Mouse (Mus musculus): ENCODE measurements at regions not wholly inside any gene's neighbourhood (a gene's known extent, or its start where the extent isn't known, plus 50 kb on each side); places are given as distances from the start of the nearest gene placed in this dataset.

- Histone ChIP-seq H3K27ac (ENCODE audit: insufficient read depth, low read depth) (no peak overlapping the region), H3K9ac (ENCODE audit: insufficient read depth, low read depth) (no peak overlapping the region), H3K27me3 (replicated peaks) (peaks cover 23% of the 10 kb centered on the region), H3K79me2 (replicated peaks; ENCODE audit: control insufficient read depth, extremely low read depth, insufficient read depth, poor library complexity, severe bottlenecking) (no peaks in the 10 kb centered on the region), H3K4me1 (ENCODE audit: control insufficient read depth in 1 of 2, insufficient read depth in 2 of 2) (no peaks in the 10 kb centered on the region), H3K4me2 (ENCODE audit: insufficient read depth, low read depth, poor library complexity, severe bottlenecking) (no peak overlapping the region), H3K9me3 (replicated peaks; ENCODE audit: low read length) (no peaks in the 10 kb centered on the region), H3K36me3 (replicated peaks in 1 of 2; ENCODE audit: control insufficient read depth in 1 of 2, insufficient read depth in 1 of 2, low read length in 1 of 2) (no peaks in the 10 kb centered on the region), H3K4me3 (replicated peaks in 1 of 3; ENCODE audit: low read depth in 2 of 3, low read length in 2 of 3, poor library complexity in 1 of 3) (no peak overlapping the region)
- no peak for DNase-seq (ENCODE audit: extremely low read depth)
- dilution Hi-C loops (cut with MboI; ENCODE audit: extremely low pct_ligation_motif_present, extremely low pct_unique_long_range_greater_than_20kb, low sequenced_read_pairs) (no loop called here), in situ Hi-C loops (cut with MboI; ENCODE audit: low pct_ligation_motif_present, low pct_unique_long_range_greater_than_20kb, low sequenced_read_pairs) (no loop called here)
- TF ChIP-seq SIN3A (IDR thresholded peaks at IDR 0.05; ENCODE audit: low read length) (no peak), MAZ (IDR thresholded peaks at IDR 0.05; ENCODE audit: low read depth, low read length) (no peak), ETS1 (conservative IDR thresholded peaks at IDR 0.05; ENCODE audit: low read depth, low read length) (no peak), NELFE (IDR thresholded peaks at IDR 0.05; ENCODE audit: low read depth, low read length) (no peak), ZC3H11A (IDR thresholded peaks at IDR 0.05; ENCODE audit: low read depth, low read length) (no peak), CTCF (conservative IDR thresholded peaks at IDR 0.05 in 1 of 2, IDR thresholded peaks at IDR 0.05 in 1 of 2; ENCODE audit: low read depth in 2 of 2, low read length in 2 of 2) (no peak), MXI1 (IDR thresholded peaks at IDR 0.05; ENCODE audit: low read depth, low read length) (no peak), ZMIZ1 (IDR thresholded peaks at IDR 0.05; ENCODE audit: low read depth, low read length) (no peak), PAX5 (IDR thresholded peaks at IDR 0.05; ENCODE audit: low read length) (no peak)
Observed at GRCm38 (mm10) chr5:28563401-28563800, 96.3 kb upstream of the Shh start.

GRCm38 (mm10) chr5:28562917-28563316 lies 95.9 kb upstream of the Shh start:
- Histone ChIP-seq H3K4me1 (ENCODE audit: control insufficient read depth in 1 of 2, insufficient read depth in 2 of 2) (no peaks in the 10 kb centered on the region), H3K36me3 (replicated peaks in 1 of 2; ENCODE audit: control insufficient read depth in 1 of 2, insufficient read depth in 1 of 2, low read length in 1 of 2) (no peaks in the 10 kb centered on the region), H3K79me2 (replicated peaks; ENCODE audit: control insufficient read depth, extremely low read depth, insufficient read depth, poor library complexity, severe bottlenecking) (no peaks in the 10 kb centered on the region), H3K4me2 (ENCODE audit: insufficient read depth, low read depth, poor library complexity, severe bottlenecking) (no peak overlapping the region), H3K4me3 (replicated peaks in 1 of 3; ENCODE audit: low read depth in 2 of 3, low read length in 2 of 3, poor library complexity in 1 of 3) (no peak overlapping the region), H3K27me3 (replicated peaks) (peaks cover 20% of the 10 kb centered on the region), H3K9me3 (replicated peaks; ENCODE audit: low read length) (no peaks in the 10 kb centered on the region), H3K9ac (ENCODE audit: insufficient read depth, low read depth) (no peak overlapping the region), H3K27ac (ENCODE audit: insufficient read depth, low read depth) (no peak overlapping the region)
- in situ Hi-C loops (cut with MboI; ENCODE audit: low pct_ligation_motif_present, low pct_unique_long_range_greater_than_20kb, low sequenced_read_pairs) (no loop called here), dilution Hi-C loops (cut with MboI; ENCODE audit: extremely low pct_ligation_motif_present, extremely low pct_unique_long_range_greater_than_20kb, low sequenced_read_pairs) (no loop called here)
- DNase-seq (ENCODE audit: extremely low read depth): no peak
- TF ChIP-seq MAZ (IDR thresholded peaks at IDR 0.05; ENCODE audit: low read depth, low read length): no peak
- TF ChIP-seq NRF1 (IDR thresholded peaks at IDR 0.05; ENCODE audit: low read depth, low read length): no peak
- TF ChIP-seq ZC3H11A (IDR thresholded peaks at IDR 0.05; ENCODE audit: low read depth, low read length): no peak
- no peak for TF ChIP-seq GABPA (IDR thresholded peaks at IDR 0.05; ENCODE audit: insufficient replicate concordance, low read depth, low read length)
- TF ChIP-seq MXI1 (IDR thresholded peaks at IDR 0.05; ENCODE audit: low read depth, low read length): no peak
- TF ChIP-seq MYC (IDR thresholded peaks at IDR 0.05; ENCODE audit: low read depth, low read length): no peak
- no peak for TF ChIP-seq JUN (IDR thresholded peaks at IDR 0.05; ENCODE audit: insufficient read depth, low read depth, low read length)
- TF ChIP-seq ZKSCAN1 (IDR thresholded peaks at IDR 0.05; ENCODE audit: borderline replicate concordance, low read depth, low read length): no peak
- TF ChIP-seq SIN3A (IDR thresholded peaks at IDR 0.05; ENCODE audit: low read length): no peak
- no peak for TF ChIP-seq E2F4 (IDR thresholded peaks at IDR 0.05; ENCODE audit: insufficient replicate concordance, low read depth, low read length)
- TF ChIP-seq UBTF (IDR thresholded peaks at IDR 0.05; ENCODE audit: low read depth, low read length): no peak
- no peak for TF ChIP-seq KAT2A (IDR thresholded peaks at IDR 0.05; ENCODE audit: insufficient replicate concordance, low read length)
- no peak for TF ChIP-seq USF1 (IDR thresholded peaks at IDR 0.05; ENCODE audit: low read depth, low read length)
- no peak for TF ChIP-seq PAX5 (IDR thresholded peaks at IDR 0.05; ENCODE audit: low read length)
- no peak for TF ChIP-seq NELFE (IDR thresholded peaks at IDR 0.05; ENCODE audit: low read depth, low read length)
- TF ChIP-seq CTCF (conservative IDR thresholded peaks at IDR 0.05 in 1 of 2, IDR thresholded peaks at IDR 0.05 in 1 of 2; ENCODE audit: low read depth in 2 of 2, low read length in 2 of 2): no peak
- no peak for TF ChIP-seq HCFC1 (IDR thresholded peaks at IDR 0.05; ENCODE audit: low read depth, low read length)
- TF ChIP-seq TBP (conservative IDR thresholded peaks at IDR 0.05; ENCODE audit: low read depth, low read length): no peak
- TF ChIP-seq POLR2A (IDR thresholded peaks at IDR 0.05; ENCODE audit: low read depth, low read length): no peak
